Mouse (Mus musculus) liver, postnatal 0 days (tissue): ENCODE data around the gene Exosc10.

Experiments used
- CTCF ChIP-seq: sonication (generic); IDR thresholded peaks from 2 replicates; pipeline ENCODE4 v1.5.1; 2016; ENCODE audit warnings: antibody characterized with exemption, low read depth
- EP300 ChIP-seq: IDR thresholded peaks from 2 replicates; pipeline ENCODE4 v1.6.1; 2016; ENCODE audit warnings: antibody characterized with exemption, low read depth, mild to moderate bottlenecking

DNA sequence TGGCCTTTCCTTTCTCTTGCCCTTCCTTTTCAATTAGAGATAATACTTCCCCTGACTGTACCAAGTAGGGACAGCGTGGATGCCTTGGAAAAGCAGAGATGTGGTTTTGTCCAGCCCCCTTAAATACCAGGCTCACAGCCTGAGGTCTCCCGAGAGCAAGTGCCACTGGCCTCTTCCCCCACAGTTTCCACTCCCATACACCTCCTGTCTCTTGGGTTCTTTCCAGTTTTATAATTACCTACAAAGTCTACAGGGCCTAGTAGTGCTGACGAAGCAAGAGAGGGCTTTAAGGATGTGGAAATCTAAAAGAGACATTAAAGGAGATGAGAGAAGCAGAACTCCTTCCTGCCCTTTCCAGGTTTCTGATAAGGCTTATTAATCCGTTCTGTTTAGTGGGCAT, 40.4 kb upstream of the Exosc10 start:
- TF ChIP-seq CTCF (no peak), EP300 (no peak)
